Comparison of ENCODE assay signal across 28 mouse cellular contexts in the genomic region with DNA sequence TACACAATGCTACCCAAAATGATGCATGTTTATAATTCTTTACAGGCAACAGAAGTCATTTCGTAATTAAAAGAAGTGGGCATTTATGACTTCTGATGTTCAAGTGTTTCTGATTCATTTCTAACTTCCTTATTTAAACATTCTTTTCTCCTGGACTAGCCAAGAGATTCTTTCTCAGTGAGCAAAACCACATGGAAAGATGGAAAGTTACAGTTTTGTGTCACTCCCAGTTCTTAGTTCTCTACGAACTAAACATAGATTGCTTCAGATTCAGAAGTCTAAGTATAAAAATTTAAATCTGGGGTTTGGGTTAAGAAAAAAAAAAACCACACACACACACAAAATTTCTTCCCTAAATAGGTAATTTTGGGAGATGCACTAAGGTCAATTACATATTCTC.
DNase-seq lines count a peak whose midpoint lies in the region; ATAC-seq and TF ChIP-seq lines count a peak whose summit lies in the region.
"Had no signal": no experiment of that assay in that cellular context is flagged by ENCODE, and none has a peak within 500 bp of the region (broad histone marks: within the 10 kb centered on the region; RNA-seq: fewer than 3 reads in every experiment).

No protein-coding gene starts in this region.

- DNase-seq in frontal cortex, postnatal 25 days (ENCODE audit: low spot score in 2 of 2), result no peak
- DNase-seq in 3T3-L1 (ENCODE audit: low read depth, low spot score), result peak; percentile 71
- DNase-seq in Patski (ENCODE audit: low read depth, low spot score), result no peak
- DNase-seq in liver, result no peak
- no peak for DNase-seq in cerebellum, adult 11-12 months
- no peak for DNase-seq in left cerebral cortex, postnatal 4 days
- DNase-seq: adrenal gland, postnatal 10 days; adrenal gland, postnatal 36 days; cerebellum, adult 11 months; cerebellum, adult 8-10 months; cerebellum, postnatal 10 days; cerebellum, postnatal 36 days; gastrocnemius, postnatal 25 days; heart, adult 18-20 months; heart, postnatal 10 days; heart, postnatal 36 days; kidney, adult 11 months had no signal

- H3K27me3 ChIP-seq in Patski, result no peaks in the 10 kb centered on the region
- H3K27me3 ChIP-seq: CH12.LX; embryonic facial prominence, embryonic 12.5 days; forebrain, embryonic 13.5 days; heart, embryonic 12.5 days; heart, embryonic 15.5 days; hindbrain, embryonic 13.5 days; intestine, embryonic 15.5 days had no signal

- intact Hi-C loops in left cerebral cortex, postnatal 4 days (cut with DNase I), result no loop called here

- CTCF ChIA-PET in Patski (lab: Charles Lee), result no interaction called here

- no peak for TF ChIP-seq CTCF in Patski (IDR thresholded peaks at IDR 0.05)

- in situ Hi-C loops in Patski (cut with MboI; ENCODE audit: low pct_unique_long_range_greater_than_20kb), result no loop called here

- ATAC-seq in frontal cortex, adult (ENCODE audit: low TSS enrichment), result peak; percentile 81; the same call in 1 of the 2 replicates
- peak; percentile 20 for ATAC-seq in Patski
- ATAC-seq: activated CD4-positive, CD25-positive, alpha-beta regulatory T cell, adult 4 months; forebrain, embryonic 13.5 days; forebrain, embryonic 16.5 days; hindbrain, embryonic 16.5 days; intestine, embryonic 15.5 days had no signal

- POLR2A ChIA-PET in Patski (lab: Charles Lee), result no interaction called here
